Mouse (Mus musculus) limb, embryonic 10.5 days (tissue): ENCODE results near the gene Satb1. TPM values are rescaled to one million over a fixed set of nuclear protein-coding genes. Genes with fewer than 3 reads are reported as not detected.

ENCODE experiments used
- DNase-seq: peaks from one replicate; pipeline ENCODE4 v3.0.0-alpha.2; 2017; ENCODE audit warnings: low spot score
- H3K27ac ChIP-seq: fragments of 300-500 bp; sonication (generic); 2 replicates; pipeline ENCODE4 v1.5.1; 2016; ENCODE audit warnings: mild to moderate bottlenecking
- H3K27me3 ChIP-seq: fragments of 300-500 bp; sonication (generic); 2 replicates; pipeline ENCODE4 v1.6.1; 2016; ENCODE audit warnings: low read depth, mild to moderate bottlenecking; ENCODE audit not compliant: poor library complexity, severe bottlenecking
- H3K36me3 ChIP-seq: fragments of 300-500 bp; sonication (generic); 2 replicates; pipeline ENCODE4 v1.6.1; 2016; ENCODE audit warnings: mild to moderate bottlenecking, moderate library complexity
- H3K4me1 ChIP-seq: fragments of 300-500 bp; sonication (generic); 2 replicates; pipeline ENCODE4 v1.6.1; 2016
- H3K4me3 ChIP-seq: fragments of 300-500 bp; sonication (generic); 2 replicates; pipeline ENCODE4 v1.5.1; 2016; ENCODE audit warnings: mild to moderate bottlenecking, moderate library complexity
- H3K9me3 ChIP-seq: fragments of 300-500 bp; sonication (generic); replicated peaks from 2 replicates; pipeline ENCODE4 v1.6.1; 2016; ENCODE audit warnings: mild to moderate bottlenecking
- WGBS: fragments of 180-500 bp; shearing (Covaris S2); methylation state at CpG from one replicate; pipeline ENCODE4 v1.1.7; 2016; 5-methylcytosine and 5-hydroxymethylcytosine counted together
- polyA plus RNA-seq: library from polyadenylated mRNA; unstranded; fragments of >200 nt; fragmentation: Nextera tagmentation; extraction: Ambion mirVana; gene quantifications from 2 replicates; pipeline ENCODE4 v1.2.1, GENCODE M21; 2016

Gene Satb1
- polyA plus RNA-seq, 1 experiment from 2014 or later: 11.0 TPM

DNA sequence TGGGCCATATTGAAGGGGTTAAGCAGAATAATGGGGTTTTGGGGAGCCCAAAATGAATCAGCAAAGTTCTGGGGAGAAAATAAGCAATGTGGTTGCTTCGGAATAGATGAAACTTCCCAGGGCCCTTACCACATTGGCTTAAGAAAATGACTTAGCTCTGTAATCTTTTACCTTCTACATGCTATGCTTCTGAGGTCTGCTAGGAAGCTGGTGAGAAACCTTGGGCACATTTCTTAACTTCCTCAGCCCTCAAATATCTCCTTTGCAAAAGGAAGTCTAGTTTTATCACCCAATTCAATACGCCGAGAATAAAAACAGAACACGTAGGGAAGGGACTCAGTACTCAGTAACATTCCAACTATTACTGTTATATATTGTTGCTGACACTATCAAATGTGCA lies 80.9 kb downstream of the Satb1 start:
- Histone ChIP-seq H3K9me3 (no peaks in the 10 kb centered on the region), H3K27ac (no peak overlapping the region), H3K27me3 (peaks cover 22% of the 10 kb centered on the region; the same call in 1 of the 2 replicates), H3K36me3 (no peaks in the 10 kb centered on the region), H3K4me1 (peaks cover 7% of the 10 kb centered on the region; the same call in 1 of the 2 replicates), H3K4me3 (no peak overlapping the region)
- no peak for DNase-seq
- WGBS: 93% methylated on average over 4 of the region's 4 CpGs

DNA sequence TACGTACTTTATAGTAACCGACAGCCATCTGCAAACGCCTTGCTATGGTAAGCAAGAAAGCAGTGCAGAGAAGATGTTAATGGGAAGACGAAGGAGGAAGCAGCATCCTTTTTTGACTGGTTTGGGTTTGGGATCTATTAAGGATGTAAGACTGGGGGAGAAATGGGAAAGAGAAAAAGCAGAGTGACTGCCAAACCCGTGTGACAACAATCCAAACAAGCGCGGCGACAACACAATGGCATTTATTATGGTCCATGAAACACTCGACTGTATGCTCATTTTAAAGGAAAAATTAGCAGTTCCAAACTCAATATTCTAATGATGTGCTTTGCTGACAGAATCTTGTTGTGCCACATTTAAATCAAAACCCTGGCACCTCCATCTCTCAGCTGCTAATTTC lies 85.9 kb downstream of the Satb1 start:
- peaks cover 35% of the 10 kb centered on the region for H3K4me1 ChIP-seq
- H3K9me3 ChIP-seq: no peaks in the 10 kb centered on the region
- no peak overlapping the region for H3K4me3 ChIP-seq
- peaks cover 10% of the 10 kb centered on the region; the same call in 1 of the 2 replicates for H3K27me3 ChIP-seq
- WGBS: 82% methylated on average over 9 of the region's 9 CpGs
- 0 out of 2 replicates have a peak, but pooled peaks cover 5% of the 10 kb centered on the region for H3K36me3 ChIP-seq
- no peak overlapping the region for H3K27ac ChIP-seq
- DNase-seq: no peak

DNA sequence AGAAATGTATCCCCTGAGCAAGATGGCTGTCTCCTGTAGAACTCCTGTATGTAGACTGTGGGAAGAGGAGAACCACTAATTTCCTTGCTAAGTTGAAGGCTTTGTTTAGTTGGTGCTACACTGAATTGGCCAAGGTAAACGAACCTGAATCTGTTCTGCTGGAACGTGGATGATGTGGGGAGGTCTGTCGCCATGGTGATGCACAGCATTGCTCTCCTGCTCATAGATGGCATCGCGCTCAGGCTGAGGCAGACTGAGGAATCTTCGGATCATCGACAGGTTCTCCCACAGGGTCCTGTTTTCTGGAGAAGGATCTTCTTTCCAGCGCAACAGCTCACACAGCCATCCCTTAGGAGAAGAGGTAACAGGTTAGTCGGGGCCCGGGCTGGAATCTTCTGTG lies 90.6 kb downstream of the Satb1 start:
- Histone ChIP-seq H3K27ac (no peak overlapping the region), H3K27me3 (peaks cover 3% of the 10 kb centered on the region; the same call in 1 of the 2 replicates), H3K9me3 (no peaks in the 10 kb centered on the region), H3K36me3 (peaks cover 18% of the 10 kb centered on the region; the same call in 1 of the 2 replicates), H3K4me3 (no peak overlapping the region), H3K4me1 (peaks cover 41% of the 10 kb centered on the region)
- no peak for DNase-seq
- 87% methylated on average over 10 of the region's 10 CpGs for WGBS

DNA sequence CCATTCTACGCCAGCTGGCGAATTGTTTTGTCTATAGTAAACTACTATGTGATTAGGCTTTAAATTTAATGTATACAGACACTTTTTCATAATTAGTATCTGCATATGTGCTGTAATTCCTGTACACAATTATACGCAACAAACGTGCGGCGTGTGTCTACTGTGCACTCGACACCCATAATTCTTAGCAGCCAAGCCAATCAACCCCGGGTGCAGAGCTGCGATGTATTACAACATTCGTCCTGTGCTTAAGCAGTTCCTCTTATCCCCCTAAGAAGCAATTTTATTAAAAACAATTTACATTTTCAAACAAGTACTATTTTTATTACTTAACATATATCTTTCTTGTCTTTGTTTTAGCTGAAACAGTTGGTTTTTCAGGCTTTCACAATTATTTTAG lies 92.0 kb downstream of the Satb1 start:
- no peak overlapping the region for H3K27ac ChIP-seq
- DNase-seq: no peak
- H3K4me1 ChIP-seq: peaks cover 36% of the 10 kb centered on the region
- H3K27me3 ChIP-seq: peaks cover 3% of the 10 kb centered on the region; the same call in 1 of the 2 replicates
- 92% methylated on average over 10 of the region's 10 CpGs for WGBS
- H3K4me3 ChIP-seq: no peak overlapping the region
- H3K9me3 ChIP-seq: no peaks in the 10 kb centered on the region
- peaks cover 18% of the 10 kb centered on the region; the same call in 1 of the 2 replicates for H3K36me3 ChIP-seq

DNA sequence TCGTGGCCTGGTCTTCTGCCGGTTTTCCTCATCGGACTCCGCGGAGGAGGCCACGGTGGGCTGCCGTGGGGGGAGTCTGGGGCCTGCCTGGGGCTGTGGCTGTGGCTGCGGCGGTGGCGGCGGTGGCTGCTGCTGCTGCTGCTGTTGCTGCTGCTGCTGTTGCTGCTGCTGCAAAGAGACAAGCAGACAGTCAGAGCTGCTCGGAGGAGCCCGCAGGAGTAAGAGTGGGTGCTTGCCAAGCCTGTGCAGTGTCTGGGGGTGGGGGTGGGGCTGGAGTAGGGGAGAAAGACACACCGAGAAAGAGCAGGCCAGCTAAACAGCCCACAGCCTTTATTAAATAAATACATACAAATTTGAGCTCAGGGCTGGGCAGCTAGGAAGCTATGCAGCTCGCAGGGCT lies 92.8 kb downstream of the Satb1 start:
- 91% methylated on average over 15 of the region's 15 CpGs for WGBS
- Histone ChIP-seq H3K36me3 (peaks cover 18% of the 10 kb centered on the region; the same call in 1 of the 2 replicates), H3K27ac (no peak overlapping the region), H3K4me3 (no peak overlapping the region), H3K9me3 (no peaks in the 10 kb centered on the region), H3K27me3 (peaks cover 3% of the 10 kb centered on the region; the same call in 1 of the 2 replicates), H3K4me1 (peaks cover 28% of the 10 kb centered on the region)
- DNase-seq: no peak

DNA sequence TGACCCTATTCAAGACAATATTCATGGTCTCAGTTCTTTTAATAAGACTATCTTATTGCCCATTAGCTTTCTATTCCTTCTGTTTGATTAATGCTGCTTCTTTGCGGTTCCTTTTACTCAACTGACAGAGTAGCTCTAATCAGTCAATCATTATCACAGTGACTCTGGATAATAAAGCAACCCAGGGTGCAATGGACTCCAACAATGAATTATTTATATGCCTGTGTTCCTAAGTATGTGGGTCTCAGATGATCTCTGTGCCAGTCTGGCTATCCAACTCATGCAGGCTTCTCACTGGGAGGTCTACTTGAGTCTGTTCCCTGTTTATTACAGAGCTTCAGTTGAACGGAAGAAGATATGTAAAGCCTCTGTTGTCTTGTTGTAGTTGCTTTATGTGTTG lies 108.6 kb downstream of the Satb1 start:
- Histone ChIP-seq H3K27me3 (no peaks in the 10 kb centered on the region), H3K9me3 (no peaks in the 10 kb centered on the region), H3K27ac (no peak overlapping the region), H3K4me3 (no peak overlapping the region), H3K36me3 (no peaks in the 10 kb centered on the region), H3K4me1 (no peaks in the 10 kb centered on the region)
- 88% methylated on average over 2 of the region's 2 CpGs for WGBS
- no peak for DNase-seq

DNA sequence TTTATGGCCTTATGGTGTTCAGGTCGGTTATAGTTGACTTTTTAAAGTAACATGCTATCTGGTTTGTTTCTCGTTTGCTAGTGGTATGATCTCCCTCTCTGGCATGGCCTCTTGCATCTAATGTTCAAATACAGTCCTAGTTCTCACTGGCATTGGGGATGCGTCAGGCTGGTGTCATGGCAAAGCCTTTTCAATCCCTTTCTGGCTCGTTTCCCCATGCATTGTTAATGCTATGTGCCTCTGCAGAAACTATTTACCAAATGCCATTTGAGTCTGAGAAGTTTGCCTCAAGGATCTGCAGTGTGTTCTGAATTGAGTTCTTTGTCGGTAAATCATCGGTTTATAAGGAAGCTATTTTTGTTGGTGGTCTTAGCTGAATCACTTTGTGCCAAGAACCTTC lies 137.4 kb downstream of the Satb1 start:
- no peak for DNase-seq
- 79% methylated on average over 6 of the region's 6 CpGs for WGBS
- no peak overlapping the region for H3K4me3 ChIP-seq
- 0 out of 2 replicates have a peak, but pooled peaks cover 1% of the 10 kb centered on the region for H3K4me1 ChIP-seq
- H3K27me3 ChIP-seq: 0 out of 2 replicates have a peak, but pooled peaks cover 7% of the 10 kb centered on the region
- H3K9me3 ChIP-seq: no peaks in the 10 kb centered on the region
- no peak overlapping the region for H3K27ac ChIP-seq
- H3K36me3 ChIP-seq: no peaks in the 10 kb centered on the region

DNA sequence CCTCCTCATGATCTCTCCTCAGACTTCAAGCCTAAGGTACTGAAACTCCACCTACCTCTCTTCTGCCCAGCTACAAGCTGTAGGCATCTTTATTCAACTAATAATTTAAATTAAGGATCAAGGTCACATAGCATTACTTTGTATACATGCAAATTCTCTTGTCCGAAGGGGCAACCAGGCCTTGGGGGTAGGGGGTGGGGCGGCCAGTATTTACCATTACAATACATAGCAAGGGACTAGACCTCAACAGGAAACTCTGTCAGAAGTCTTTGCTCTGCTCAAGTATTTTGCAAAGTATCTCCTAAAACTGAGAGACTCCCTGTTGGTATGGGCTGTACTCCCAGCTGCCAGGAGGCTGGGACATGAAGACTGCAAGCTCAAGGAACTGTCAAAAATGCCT lies 137.8 kb downstream of the Satb1 start:
- H3K27me3 ChIP-seq: 0 out of 2 replicates have a peak, but pooled peaks cover 7% of the 10 kb centered on the region
- 0 out of 2 replicates have a peak, but pooled peaks cover 6% of the 10 kb centered on the region for H3K4me1 ChIP-seq
- 74% methylated on average over 2 of the region's 2 CpGs for WGBS

DNA sequence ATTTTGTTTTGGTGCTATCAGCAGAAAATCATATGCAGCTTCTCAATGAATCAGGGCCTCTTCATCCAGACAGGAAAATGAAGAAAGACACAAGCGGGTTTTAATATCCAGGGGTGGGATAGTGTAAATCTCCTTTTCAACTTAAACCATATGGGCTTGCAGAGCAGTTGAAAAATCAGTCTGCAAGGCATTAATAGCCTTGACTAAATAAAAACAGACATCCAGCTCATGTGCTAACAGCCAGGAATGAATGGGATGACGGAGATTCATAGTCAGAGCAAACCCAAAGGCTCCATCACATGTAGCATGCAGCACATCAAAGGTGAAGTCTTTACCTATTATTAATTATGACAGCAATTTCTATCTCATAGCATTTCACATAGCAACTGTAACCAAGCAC lies 142.6 kb downstream of the Satb1 start:
- no peaks in the 10 kb centered on the region for H3K9me3 ChIP-seq
- 40% methylated on average over 2 of the region's 2 CpGs for WGBS
- H3K36me3 ChIP-seq: no peaks in the 10 kb centered on the region
- H3K4me3 ChIP-seq: no peak overlapping the region
- H3K27ac ChIP-seq: no peak overlapping the region
- H3K4me1 ChIP-seq: 0 out of 2 replicates have a peak, but pooled peaks cover 6% of the 10 kb centered on the region
- H3K27me3 ChIP-seq: 0 out of 2 replicates have a peak, but pooled peaks cover 7% of the 10 kb centered on the region
- DNase-seq: no peak

More for the DNA sequence above, 137.8 kb downstream of the Satb1 start:
- Histone ChIP-seq H3K36me3 (no peaks in the 10 kb centered on the region), H3K9me3 (no peaks in the 10 kb centered on the region), H3K4me3 (no peak overlapping the region), H3K27ac (no peak overlapping the region)
- DNase-seq: no peak

DNA sequence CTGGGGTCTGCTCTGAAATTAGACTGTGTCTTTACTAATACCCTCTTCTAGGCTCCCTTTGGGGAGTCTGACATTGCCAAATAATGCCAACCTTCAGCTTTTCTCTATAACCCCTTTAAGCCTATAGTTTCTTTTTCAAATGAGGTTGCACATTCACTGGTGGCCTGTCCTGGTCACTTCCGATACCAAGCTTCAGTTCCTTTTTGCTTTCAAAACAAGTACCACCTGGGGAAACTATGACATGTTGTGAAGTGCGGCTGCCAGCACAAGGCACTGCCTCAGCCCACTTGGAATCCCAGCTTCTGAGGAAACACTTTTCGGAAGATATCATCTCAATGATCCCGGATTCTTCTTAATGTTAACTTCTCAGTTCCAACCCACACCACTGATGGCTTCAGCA lies 145.9 kb downstream of the Satb1 start:
- DNase-seq: no peak
- Histone ChIP-seq H3K27me3 (0 out of 2 replicates have a peak, but pooled peaks cover 8% of the 10 kb centered on the region), H3K27ac (no peak overlapping the region), H3K4me1 (0 out of 2 replicates have a peak, but pooled peaks cover 6% of the 10 kb centered on the region), H3K9me3 (no peaks in the 10 kb centered on the region), H3K4me3 (no peak overlapping the region), H3K36me3 (no peaks in the 10 kb centered on the region)
- WGBS: 90% methylated on average over 4 of the region's 4 CpGs
